Mouse (Mus musculus): Measurements from ENCODE around the gene Dao. TPM values are rescaled to one million over a fixed set of nuclear protein-coding genes. Genes with fewer than 3 reads are reported as not detected.
A peak's percentile ranks its signal among the peaks of the same experiment; 100 is the strongest.

The Dao gene
- polyA plus RNA-seq, 1 experiment from 2014 or later = not detected

GRCm38 (mm10) chr5:114041327-114041930, 37.9 kb downstream of the Dao start:
- ATAC-seq (ENCODE audit: low read depth) (0 out of 2 replicates have a peak, but pooled peaks have one; percentile 55), DNase-seq (ENCODE audit: low spot score) (peak; percentile 6)
- Histone ChIP-seq H3K9ac (ENCODE audit: low read depth, low read length) (no peak overlapping the region), H3K27ac (replicated peaks; ENCODE audit: low read depth, low read length) (no peak overlapping the region), H3K4me1 (ENCODE audit: control insufficient read depth, insufficient read depth, low read length) (0 out of 2 replicates have a peak, but pooled peaks cover 4% of the 10 kb centered on the region), H3K36me3 (ENCODE audit: control insufficient read depth, insufficient read depth, low read length) (no peaks in the 10 kb centered on the region), H3K4me3 (ENCODE audit: low read depth, low read length) (no peak overlapping the region), H3K4me2 (ENCODE audit: low read depth, low read length) (0 out of 2 replicates have a peak overlapping the region, but pooled peaks have one; percentile 5), H3K9me3 (ENCODE audit: control insufficient read depth, low read length) (no peaks in the 10 kb centered on the region), H3K27me3 (replicated peaks; ENCODE audit: control insufficient read depth, insufficient read depth, low read length) (no peaks in the 10 kb centered on the region)
- 20% methylated on average over 15 of the region's 15 CpGs for WGBS

- 0 out of 2 replicates have a peak, but pooled peaks cover 4% of the 10 kb centered on the region for H3K4me1 ChIP-seq (ENCODE audit: control insufficient read depth, insufficient read depth, low read length)
- no peak for DNase-seq (ENCODE audit: low spot score)
- no peaks in the 10 kb centered on the region for H3K36me3 ChIP-seq (ENCODE audit: control insufficient read depth, insufficient read depth, low read length)
- H3K9ac ChIP-seq (ENCODE audit: low read depth, low read length) = no peak overlapping the region
- H3K27me3 ChIP-seq (replicated peaks; ENCODE audit: control insufficient read depth, insufficient read depth, low read length) = no peaks in the 10 kb centered on the region
- H3K4me3 ChIP-seq (ENCODE audit: low read depth, low read length) = no peak overlapping the region
- ATAC-seq (ENCODE audit: low read depth) = no peak
- no peaks in the 10 kb centered on the region for H3K9me3 ChIP-seq (ENCODE audit: control insufficient read depth, low read length)
- H3K4me2 ChIP-seq (ENCODE audit: low read depth, low read length) = no peak overlapping the region
- 75% methylated on average over 4 of the region's 4 CpGs for whole genome bisulfite sequencing
- no peak overlapping the region for H3K27ac ChIP-seq (replicated peaks; ENCODE audit: low read depth, low read length)
These were observed 40.3 kb downstream of the Dao start for GRCm38 (mm10) chr5:114043800-114044199.

GRCm38 (mm10) chr5:114045134-114045533, 41.6 kb downstream of the Dao start:
- no peaks in the 10 kb centered on the region for H3K9me3 ChIP-seq (ENCODE audit: control insufficient read depth, low read length)
- H3K4me3 ChIP-seq (ENCODE audit: low read depth, low read length) = no peak overlapping the region
- H3K36me3 ChIP-seq (ENCODE audit: control insufficient read depth, insufficient read depth, low read length) = no peaks in the 10 kb centered on the region
- H3K4me2 ChIP-seq (ENCODE audit: low read depth, low read length) = no peak overlapping the region
- H3K27ac ChIP-seq (replicated peaks; ENCODE audit: low read depth, low read length) = no peak overlapping the region
- no peak for DNase-seq (ENCODE audit: low spot score)
- no peak for ATAC-seq (ENCODE audit: low read depth)
- H3K27me3 ChIP-seq (replicated peaks; ENCODE audit: control insufficient read depth, insufficient read depth, low read length) = no peaks in the 10 kb centered on the region
- 63% methylated on average over 1 of the region's 1 CpGs for WGBS
- no peak overlapping the region for H3K9ac ChIP-seq (ENCODE audit: low read depth, low read length)
- 0 out of 2 replicates have a peak, but pooled peaks cover 4% of the 10 kb centered on the region for H3K4me1 ChIP-seq (ENCODE audit: control insufficient read depth, insufficient read depth, low read length)

GRCm38 (mm10) chr5:114046151-114046550, 42.6 kb downstream of the Dao start:
- Histone ChIP-seq H3K4me2 (ENCODE audit: low read depth, low read length) (no peak overlapping the region), H3K27ac (replicated peaks; ENCODE audit: low read depth, low read length) (no peak overlapping the region), H3K27me3 (replicated peaks; ENCODE audit: control insufficient read depth, insufficient read depth, low read length) (no peaks in the 10 kb centered on the region), H3K9me3 (ENCODE audit: control insufficient read depth, low read length) (no peaks in the 10 kb centered on the region), H3K4me3 (ENCODE audit: low read depth, low read length) (no peak overlapping the region), H3K4me1 (ENCODE audit: control insufficient read depth, insufficient read depth, low read length) (0 out of 2 replicates have a peak, but pooled peaks cover under 1% of the 10 kb centered on the region), H3K36me3 (ENCODE audit: control insufficient read depth, insufficient read depth, low read length) (no peaks in the 10 kb centered on the region), H3K9ac (ENCODE audit: low read depth, low read length) (no peak overlapping the region)
- DNase-seq (ENCODE audit: low spot score) (no peak), ATAC-seq (ENCODE audit: low read depth) (no peak)
- 59% methylated on average over 3 of the region's 3 CpGs for WGBS

- no peaks in the 10 kb centered on the region for H3K9me3 ChIP-seq (ENCODE audit: control insufficient read depth, low read length)
- H3K36me3 ChIP-seq (ENCODE audit: control insufficient read depth, insufficient read depth, low read length) = no peaks in the 10 kb centered on the region
- WGBS = 52% methylated on average over 3 of the region's 3 CpGs
- no peaks in the 10 kb centered on the region for H3K4me1 ChIP-seq (ENCODE audit: control insufficient read depth, insufficient read depth, low read length)
- DNase-seq (ENCODE audit: low spot score) = no peak
- no peak overlapping the region for H3K9ac ChIP-seq (ENCODE audit: low read depth, low read length)
- no peak overlapping the region for H3K4me3 ChIP-seq (ENCODE audit: low read depth, low read length)
- H3K27ac ChIP-seq (replicated peaks; ENCODE audit: low read depth, low read length) = no peak overlapping the region
- ATAC-seq (ENCODE audit: low read depth) = no peak
- no peak overlapping the region for H3K4me2 ChIP-seq (ENCODE audit: low read depth, low read length)
- no peaks in the 10 kb centered on the region for H3K27me3 ChIP-seq (replicated peaks; ENCODE audit: control insufficient read depth, insufficient read depth, low read length)
These were observed 43.1 kb downstream of the Dao start for GRCm38 (mm10) chr5:114046604-114047003.

GRCm38 (mm10) chr5:114047182-114047581, 43.7 kb downstream of the Dao start:
- H3K9ac ChIP-seq (ENCODE audit: low read depth, low read length) = no peak overlapping the region
- no peaks in the 10 kb centered on the region for H3K36me3 ChIP-seq (ENCODE audit: control insufficient read depth, insufficient read depth, low read length)
- no peak overlapping the region for H3K4me2 ChIP-seq (ENCODE audit: low read depth, low read length)
- H3K4me3 ChIP-seq (ENCODE audit: low read depth, low read length) = no peak overlapping the region
- H3K27ac ChIP-seq (replicated peaks; ENCODE audit: low read depth, low read length) = no peak overlapping the region
- no peaks in the 10 kb centered on the region for H3K9me3 ChIP-seq (ENCODE audit: control insufficient read depth, low read length)
- 75% methylated on average over 5 of the region's 5 CpGs for WGBS
- H3K27me3 ChIP-seq (replicated peaks; ENCODE audit: control insufficient read depth, insufficient read depth, low read length) = no peaks in the 10 kb centered on the region
- no peaks in the 10 kb centered on the region for H3K4me1 ChIP-seq (ENCODE audit: control insufficient read depth, insufficient read depth, low read length)
- ATAC-seq (ENCODE audit: low read depth) = no peak
- DNase-seq (ENCODE audit: low spot score) = no peak

GRCm38 (mm10) chr5:114048731-114049308, 45.3 kb downstream of the Dao start:
- Histone ChIP-seq H3K9ac (ENCODE audit: low read depth, low read length) (no peak overlapping the region), H3K4me1 (ENCODE audit: control insufficient read depth, insufficient read depth, low read length) (no peaks in the 10 kb centered on the region), H3K27me3 (replicated peaks; ENCODE audit: control insufficient read depth, insufficient read depth, low read length) (no peaks in the 10 kb centered on the region), H3K27ac (replicated peaks; ENCODE audit: low read depth, low read length) (no peak overlapping the region), H3K36me3 (ENCODE audit: control insufficient read depth, insufficient read depth, low read length) (no peaks in the 10 kb centered on the region), H3K4me2 (ENCODE audit: low read depth, low read length) (no peak overlapping the region), H3K9me3 (ENCODE audit: control insufficient read depth, low read length) (no peaks in the 10 kb centered on the region), H3K4me3 (ENCODE audit: low read depth, low read length) (no peak overlapping the region)
- DNase-seq (ENCODE audit: low spot score) (no peak), ATAC-seq (ENCODE audit: low read depth) (no peak)
- 54% methylated on average over 12 of the region's 12 CpGs for WGBS

- ATAC-seq (ENCODE audit: low read depth) = peak; percentile 26; the same call in 1 of the 2 replicates
- H3K27ac ChIP-seq (replicated peaks; ENCODE audit: low read depth, low read length) = no peak overlapping the region
- peak; percentile 73 for DNase-seq (ENCODE audit: low spot score)
- H3K4me2 ChIP-seq (ENCODE audit: low read depth, low read length) = peak overlapping the region; percentile 36
- H3K36me3 ChIP-seq (ENCODE audit: control insufficient read depth, insufficient read depth, low read length) = no peaks in the 10 kb centered on the region
- WGBS = 28% methylated on average over 9 of the region's 9 CpGs
- no peak overlapping the region; the same call in 1 of the 2 replicates for H3K4me3 ChIP-seq (ENCODE audit: low read depth, low read length)
- no peaks in the 10 kb centered on the region for H3K9me3 ChIP-seq (ENCODE audit: control insufficient read depth, low read length)
- H3K4me1 ChIP-seq (ENCODE audit: control insufficient read depth, insufficient read depth, low read length) = no peaks in the 10 kb centered on the region
- H3K27me3 ChIP-seq (replicated peaks; ENCODE audit: control insufficient read depth, insufficient read depth, low read length) = no peaks in the 10 kb centered on the region
- H3K9ac ChIP-seq (ENCODE audit: low read depth, low read length) = no peak overlapping the region
These were observed 48.8 kb downstream of the Dao start for GRCm38 (mm10) chr5:114052246-114052761.
